Mouse (Mus musculus) E14TG2a.4 (cell line): ENCODE data around the gene BC016579.

Experiments
- CTCF ChIP-seq: conservative IDR thresholded peaks from 2 replicates; pipeline ENCODE4 v1.5.1; 2014; ENCODE audit warnings: low read length
- NANOG ChIP-seq: IDR thresholded peaks from 2 replicates; pipeline ENCODE4 v1.6.1; 2014; ENCODE audit warnings: borderline replicate concordance, low read length, mixed read lengths

GRCm38 (mm10) chr16:45685295-45685694 is 31.4 kb upstream of the BC016579 start:
- TF ChIP-seq CTCF: no peak
- TF ChIP-seq NANOG: no peak
